Mouse (Mus musculus) heart, postnatal 10 days (tissue): ENCODE data around the gene Sigmar1. TPM values are rescaled to one million over a fixed set of nuclear protein-coding genes. Genes with fewer than 3 reads are reported as not detected.

Source experiments
- total RNA-seq, 2 experiments: library from RNA; stranded (reverse); gene quantifications; 2 replicates each; pipeline ENCODE4 v1.2.3; 2021

Sigmar1 gene
- total RNA-seq, 2 experiments from 2014 or later, result 23.8 to 28.6 TPM

Other genes starting within 250 kb of the Sigmar1 start
- under 1 TPM in 1 of 2 experiments, not detected in 1; 0.31 TPM for gene 1110017D15Rik, start 238.8 kb downstream of the Sigmar1 start, total RNA-seq
- 10 to 100 TPM; 18.6 to 21.8 TPM for gene Fam219a, start 186.6 kb downstream of the Sigmar1 start, total RNA-seq
- gene Dnaic1, start 186.4 kb downstream of the Sigmar1 start, total RNA-seq, result 1 to 10 TPM in 1 of 2 experiments, under 1 TPM in 1; 0.84 to 1.6 TPM
- gene Enho, start 115.8 kb downstream of the Sigmar1 start, total RNA-seq, result 1 to 10 TPM; 4.2 to 4.4 TPM
- gene Cntfr, start 59.1 kb downstream of the Sigmar1 start, total RNA-seq, result 1 to 10 TPM; 3.3 to 7.5 TPM
- 10 to 100 TPM; 65.3 to 66.2 TPM for gene Il11ra1, start 56.2 kb downstream of the Sigmar1 start, total RNA-seq
- 10 to 100 TPM; 28.0 to 32.1 TPM for gene Rpp25l, start 42.6 kb downstream of the Sigmar1 start, total RNA-seq
- 10 to 100 TPM; 85.9 to 92.3 TPM for gene Dctn3, start 33.0 kb downstream of the Sigmar1 start, total RNA-seq
- not detected for gene Arid3c, start 25.0 kb downstream of the Sigmar1 start, total RNA-seq
- 10 to 100 TPM; 57.7 to 66.1 TPM for gene Galt, start 929 bp downstream of the Sigmar1 start, total RNA-seq
- 10 to 100 TPM; 23.1 to 24.3 TPM for gene Ccl27a, start 18.1 kb upstream of the Sigmar1 start, total RNA-seq
- not detected for gene Gm21541, start 147.5 kb upstream of the Sigmar1 start, total RNA-seq
- gene Gm20878, start 185.4 kb upstream of the Sigmar1 start, total RNA-seq, result under 1 TPM; 0.45 to 0.69 TPM
- gene Fam205a4, start 209.9 kb upstream of the Sigmar1 start, total RNA-seq, result under 1 TPM in 1 of 2 experiments, not detected in 1; 0.07 TPM